Mouse (Mus musculus) liver, embryonic 14.5 days (tissue): ENCODE measurements at regions not wholly inside any gene's neighbourhood (a gene's known extent, or its start where the extent isn't known, plus 50 kb on each side); places are given as distances from the start of the nearest gene placed in this dataset.

ENCODE experiments used
- ATAC-seq: fragments of 200-750 bp; cut with Nextera tagmentation; 2 replicates; pipeline ENCODE4 v1.8.0; 2017; ENCODE audit warnings: moderate number of reproducible peaks, mild to moderate bottlenecking, moderate library complexity; ENCODE audit not compliant: insufficient read depth
- DNase-seq, 3 experiments: peaks; one replicate each; pipeline ENCODE4 v3.0.0-alpha.2; 2012 to 2013; ENCODE audit warnings: low read depth in 3 of 3, low spot score in 3 of 3
- H3K27ac ChIP-seq: fragments of 300-500 bp; sonication (generic); 2 replicates; pipeline ENCODE4 v1.5.1; 2014; ENCODE audit warnings: moderate library complexity, mild to moderate bottlenecking, control low read depth, inconsistent platforms
- H3K27me3 ChIP-seq: fragments of 300-500 bp; sonication (generic); 2 replicates; pipeline ENCODE4 v1.6.1; 2014; ENCODE audit warnings: mild to moderate bottlenecking, low read length, moderate library complexity; ENCODE audit not compliant: control insufficient read depth, insufficient read depth
- H3K36me3 ChIP-seq: fragments of 300-500 bp; sonication (generic); replicated peaks from 2 replicates; pipeline ENCODE4 v1.6.1; 2014; ENCODE audit warnings: low read depth; ENCODE audit not compliant: control insufficient read depth, insufficient read depth
- H3K4me1 ChIP-seq, 2 experiments: fragments of 200-500 bp in 1 of 2; fragments of 300-500 bp in 1 of 2; sonication (generic) in 1 of 2; replicated peaks; 2 replicates each; pipeline ENCODE4 v1.6.1; 2012 to 2014; ENCODE audit warnings: antibody characterized with exemption in 1 of 2, inconsistent platforms in 1 of 2, low read length in 1 of 2; ENCODE audit not compliant: control insufficient read depth in 2 of 2, insufficient read depth in 2 of 2
- H3K4me2 ChIP-seq: fragments of 300-500 bp; sonication (generic); 2 replicates; pipeline ENCODE4 v1.6.1; 2014; ENCODE audit warnings: low read depth, mild to moderate bottlenecking, control low read depth, moderate library complexity
- H3K4me3 ChIP-seq, 2 experiments: fragments of 200-500 bp in 1 of 2; fragments of 300-500 bp in 1 of 2; sonication (generic) in 1 of 2; 2 replicates each; pipeline ENCODE4 v1.5.1; 2012 to 2014; ENCODE audit warnings: low read depth in 2 of 2, low read length in 2 of 2, mild to moderate bottlenecking in 2 of 2, control low read depth in 1 of 2, inconsistent platforms in 1 of 2, moderate library complexity in 1 of 2; ENCODE audit not compliant: insufficient read depth in 1 of 2
- H3K9ac ChIP-seq: fragments of 300-500 bp; sonication (generic); replicated peaks from 2 replicates; pipeline ENCODE4 v1.6.1; 2014; ENCODE audit warnings: mild to moderate bottlenecking, control low read depth, moderate library complexity
- H3K9me3 ChIP-seq: fragments of 300-500 bp; sonication (generic); 2 replicates; pipeline ENCODE4 v1.6.1; 2016; ENCODE audit warnings: low read length, mixed read lengths; ENCODE audit not compliant: control insufficient read depth
- CTCF ChIP-seq: IDR thresholded peaks from 2 replicates; pipeline ENCODE4 v1.5.1; 2016; ENCODE audit warnings: antibody characterized with exemption, low read depth, control low read depth
- EP300 ChIP-seq: IDR thresholded peaks from 2 replicates; pipeline ENCODE4 v1.6.1; 2016; ENCODE audit warnings: antibody characterized with exemption, low read depth
- WGBS: fragments of 180-500 bp; shearing (Covaris S2); extraction: QIAGEN DNeasy Blood & Tissue Kit; methylation state at CpG from one replicate; pipeline ENCODE4 v1.1.7; 2014; ENCODE audit not compliant: insufficient replicate concordance; 5-methylcytosine and 5-hydroxymethylcytosine counted together

- DNase-seq (no peak), ATAC-seq (no peak)
- Histone ChIP-seq H3K4me1 (no peaks in the 10 kb centered on the region), H3K4me3 (no peak overlapping the region), H3K9ac (no peak overlapping the region), H3K27ac (no peak overlapping the region), H3K36me3 (no peaks in the 10 kb centered on the region), H3K27me3 (no peaks in the 10 kb centered on the region), H3K4me2 (no peak overlapping the region), H3K9me3 (no peaks in the 10 kb centered on the region)
- 31% methylated on average over 4 of the region's 4 CpGs for WGBS
- TF ChIP-seq CTCF (no peak), EP300 (no peak)
These were observed 458.8 kb upstream of the Agtr1b start for GRCm38 (mm10) chr3:20825661-20826334.

- Histone ChIP-seq H3K9ac (no peak overlapping the region), H3K9me3 (no peaks in the 10 kb centered on the region), H3K4me1 (no peaks in the 10 kb centered on the region), H3K4me2 (no peak overlapping the region), H3K27me3 (no peaks in the 10 kb centered on the region), H3K27ac (no peak overlapping the region), H3K36me3 (no peaks in the 10 kb centered on the region), H3K4me3 (no peak overlapping the region)
- TF ChIP-seq CTCF, result no peak
- no peak for TF ChIP-seq EP300
- no peak for DNase-seq
- WGBS, result 12% methylated on average over 1 of the region's 1 CpGs
- ATAC-seq, result no peak
These were observed 455.2 kb upstream of the Agtr1b start for GRCm38 (mm10) chr3:20822226-20822625.

- DNase-seq, result no peak
- WGBS, result 57% methylated on average over 4 of the region's 4 CpGs
- no peak for ATAC-seq
- H3K27me3 ChIP-seq, result no peaks in the 10 kb centered on the region
- TF ChIP-seq EP300 (no peak), CTCF (no peak)
- H3K36me3 ChIP-seq, result no peaks in the 10 kb centered on the region
- H3K4me3 ChIP-seq, result no peak overlapping the region
- H3K4me1 ChIP-seq, result no peaks in the 10 kb centered on the region
- no peak overlapping the region for H3K27ac ChIP-seq
- H3K9ac ChIP-seq, result no peak overlapping the region
- H3K4me2 ChIP-seq, result no peak overlapping the region
- H3K9me3 ChIP-seq, result no peaks in the 10 kb centered on the region
These were observed 454.7 kb upstream of the Agtr1b start for GRCm38 (mm10) chr3:20821712-20822111.

- H3K36me3 ChIP-seq, result no peaks in the 10 kb centered on the region
- WGBS, result 66% methylated on average over 3 of the region's 3 CpGs
- H3K4me2 ChIP-seq, result no peak overlapping the region
- H3K27me3 ChIP-seq, result no peaks in the 10 kb centered on the region
- DNase-seq (no peak), ATAC-seq (no peak)
- no peaks in the 10 kb centered on the region for H3K9me3 ChIP-seq
- H3K9ac ChIP-seq, result no peak overlapping the region
- H3K4me1 ChIP-seq, result no peaks in the 10 kb centered on the region
- no peak overlapping the region for H3K27ac ChIP-seq
- no peak for TF ChIP-seq EP300
- no peak for TF ChIP-seq CTCF
- no peak overlapping the region for H3K4me3 ChIP-seq
These were observed 453.1 kb upstream of the Agtr1b start for GRCm38 (mm10) chr3:20820047-20820446.

GRCm38 (mm10) chr3:20819586-20819985 lies 452.6 kb upstream of the Agtr1b start:
- WGBS, result 30% methylated on average over 1 of the region's 1 CpGs
- Histone ChIP-seq H3K9ac (no peak overlapping the region), H3K4me3 (no peak overlapping the region), H3K4me2 (no peak overlapping the region), H3K36me3 (no peaks in the 10 kb centered on the region), H3K9me3 (no peaks in the 10 kb centered on the region), H3K27ac (no peak overlapping the region), H3K4me1 (no peaks in the 10 kb centered on the region), H3K27me3 (no peaks in the 10 kb centered on the region)
- TF ChIP-seq EP300, result no peak
- no peak for TF ChIP-seq CTCF
- DNase-seq, result no peak
- no peak for ATAC-seq
